Mouse (Mus musculus): Measurements from ENCODE around the gene Antxr1. TPM values are rescaled to one million over a fixed set of nuclear protein-coding genes. Genes with fewer than 3 reads are reported as not detected.

Antxr1 gene
- polyA plus RNA-seq, 1 experiment from 2014 or later, result 5.2 TPM

DNA sequence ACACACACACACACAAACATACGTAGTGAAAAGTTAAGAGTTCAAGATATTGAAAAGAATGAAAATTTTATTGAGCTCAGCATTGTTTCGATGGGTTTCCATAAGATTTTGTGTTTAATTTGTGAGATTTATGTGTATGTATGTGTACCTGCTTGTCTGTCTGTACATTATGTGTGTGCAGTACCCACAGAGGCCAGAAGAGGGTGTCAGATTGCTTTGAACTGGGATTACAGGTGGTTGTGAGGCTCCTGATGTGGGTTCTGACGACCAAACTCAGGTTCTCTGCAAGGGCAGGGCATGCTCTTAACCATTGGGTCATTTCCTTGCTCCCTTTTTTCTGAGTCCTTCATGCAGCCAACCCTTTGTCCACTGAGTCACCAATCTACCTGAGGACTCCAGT, 124.1 kb downstream of the Antxr1 start:
- Histone ChIP-seq H3K36me3 (ENCODE audit: insufficient read depth, low read length) (peaks cover 6% of the 10 kb centered on the region; the same call in 1 of the 2 replicates), H3K4me1 (ENCODE audit: insufficient read depth, low read length) (peaks cover 4% of the 10 kb centered on the region), H3K27ac (ENCODE audit: low read length) (no peak overlapping the region), H3K27me3 (ENCODE audit: insufficient read depth, low read length) (no peaks in the 10 kb centered on the region), H3K9me3 (ENCODE audit: low read length) (no peaks in the 10 kb centered on the region), H3K4me3 (ENCODE audit: low read length) (no peak overlapping the region), H3K9ac (replicated peaks; ENCODE audit: low read length) (no peak overlapping the region), H3K4me2 (replicated peaks; ENCODE audit: low read depth, low read length) (no peak overlapping the region)
- no peak for ATAC-seq (ENCODE audit: low FRiP score, low TSS enrichment)
- 87% methylated on average over 3 of the region's 3 CpGs for WGBS

DNA sequence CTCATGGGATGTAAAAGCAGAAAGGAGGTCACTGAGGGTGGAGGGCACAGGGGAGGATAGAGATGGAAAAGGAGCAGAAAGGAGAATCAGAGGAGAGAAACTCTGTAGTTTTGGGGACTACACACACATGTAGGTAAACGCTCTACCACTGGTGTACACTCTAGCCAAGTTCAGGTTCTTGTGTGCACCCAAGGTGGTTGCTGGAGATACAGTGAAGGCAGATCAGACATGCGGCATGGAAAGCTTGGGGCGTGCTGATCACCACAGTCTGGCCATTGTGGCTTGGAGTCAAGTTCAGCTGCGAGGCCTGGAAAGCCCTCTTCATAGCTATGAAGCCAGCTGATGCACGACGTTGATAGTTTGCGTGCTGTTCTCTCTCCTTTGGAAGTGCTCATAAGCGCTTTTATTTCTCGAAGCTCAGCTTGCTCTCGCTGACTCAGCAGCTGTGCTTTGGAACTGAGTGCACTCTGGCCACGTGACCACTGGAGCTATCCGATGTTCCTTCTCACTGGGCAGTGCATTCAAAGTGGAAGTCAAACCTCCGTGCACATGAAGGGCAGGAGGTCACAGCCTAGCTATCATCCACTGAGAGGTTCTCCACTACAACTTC, 128.1 kb downstream of the Antxr1 start:
- ATAC-seq (ENCODE audit: low FRiP score, low TSS enrichment), result peak; percentile 77; the same call in 1 of the 2 replicates
- 34% methylated on average over 13 of the region's 13 CpGs for WGBS
- H3K4me1 ChIP-seq (ENCODE audit: insufficient read depth, low read length), result peaks cover 4% of the 10 kb centered on the region

GRCm38 (mm10) chr6:87206790-87207189, 128.8 kb downstream of the Antxr1 start:
- Histone ChIP-seq H3K4me1 (ENCODE audit: insufficient read depth, low read length) (peaks cover 7% of the 10 kb centered on the region), H3K27me3 (ENCODE audit: insufficient read depth, low read length) (no peaks in the 10 kb centered on the region), H3K36me3 (ENCODE audit: insufficient read depth, low read length) (peaks cover 3% of the 10 kb centered on the region; the same call in 1 of the 2 replicates), H3K4me2 (replicated peaks; ENCODE audit: low read depth, low read length) (no peak overlapping the region), H3K27ac (ENCODE audit: low read length) (no peak overlapping the region), H3K9ac (replicated peaks; ENCODE audit: low read length) (no peak overlapping the region), H3K4me3 (ENCODE audit: low read length) (no peak overlapping the region), H3K9me3 (ENCODE audit: low read length) (no peaks in the 10 kb centered on the region)
- 90% methylated on average over 4 of the region's 4 CpGs for WGBS
- no peak for ATAC-seq (ENCODE audit: low FRiP score, low TSS enrichment)

More for the DNA sequence above, 128.1 kb downstream of the Antxr1 start:
- Histone ChIP-seq H3K9me3 (ENCODE audit: low read length) (no peaks in the 10 kb centered on the region), H3K9ac (replicated peaks; ENCODE audit: low read length) (no peak overlapping the region; the same call in 1 of the 2 replicates), H3K27me3 (ENCODE audit: insufficient read depth, low read length) (no peaks in the 10 kb centered on the region), H3K36me3 (ENCODE audit: insufficient read depth, low read length) (peaks cover 6% of the 10 kb centered on the region; the same call in 1 of the 2 replicates), H3K4me2 (replicated peaks; ENCODE audit: low read depth, low read length) (no peak overlapping the region), H3K27ac (ENCODE audit: low read length) (no peak overlapping the region), H3K4me3 (ENCODE audit: low read length) (no peak overlapping the region)

- no peak for ATAC-seq (ENCODE audit: low FRiP score, low TSS enrichment)
- H3K9me3 ChIP-seq (ENCODE audit: low read length), result no peaks in the 10 kb centered on the region
- no peak overlapping the region for H3K9ac ChIP-seq (replicated peaks; ENCODE audit: low read length)
- H3K4me2 ChIP-seq (replicated peaks; ENCODE audit: low read depth, low read length), result no peak overlapping the region
- H3K36me3 ChIP-seq (ENCODE audit: insufficient read depth, low read length), result no peaks in the 10 kb centered on the region
- no peak overlapping the region for H3K27ac ChIP-seq (ENCODE audit: low read length)
- WGBS, result 83% methylated on average over 4 of the region's 4 CpGs
- peaks cover 7% of the 10 kb centered on the region for H3K4me1 ChIP-seq (ENCODE audit: insufficient read depth, low read length)
- no peaks in the 10 kb centered on the region for H3K27me3 ChIP-seq (ENCODE audit: insufficient read depth, low read length)
- H3K4me3 ChIP-seq (ENCODE audit: low read length), result no peak overlapping the region
Observed at GRCm38 (mm10) chr6:87203467-87203866, 132.2 kb downstream of the Antxr1 start.

- 76% methylated on average over 2 of the region's 2 CpGs for WGBS
- H3K4me2 ChIP-seq (replicated peaks; ENCODE audit: low read depth, low read length), result no peak overlapping the region
- H3K27ac ChIP-seq (ENCODE audit: low read length), result no peak overlapping the region
- peaks cover 7% of the 10 kb centered on the region for H3K4me1 ChIP-seq (ENCODE audit: insufficient read depth, low read length)
- ATAC-seq (ENCODE audit: low FRiP score, low TSS enrichment), result no peak
- H3K9ac ChIP-seq (replicated peaks; ENCODE audit: low read length), result no peak overlapping the region
- no peak overlapping the region for H3K4me3 ChIP-seq (ENCODE audit: low read length)
- H3K9me3 ChIP-seq (ENCODE audit: low read length), result no peaks in the 10 kb centered on the region
- no peaks in the 10 kb centered on the region for H3K27me3 ChIP-seq (ENCODE audit: insufficient read depth, low read length)
- no peaks in the 10 kb centered on the region for H3K36me3 ChIP-seq (ENCODE audit: insufficient read depth, low read length)
Observed at GRCm38 (mm10) chr6:87203065-87203464, 132.6 kb downstream of the Antxr1 start.

- H3K4me1 ChIP-seq (ENCODE audit: insufficient read depth, low read length), result 0 out of 2 replicates have a peak, but pooled peaks cover 3% of the 10 kb centered on the region
- H3K9me3 ChIP-seq (ENCODE audit: low read length), result no peaks in the 10 kb centered on the region
- H3K9ac ChIP-seq (replicated peaks; ENCODE audit: low read length), result no peak overlapping the region
- H3K27me3 ChIP-seq (ENCODE audit: insufficient read depth, low read length), result no peaks in the 10 kb centered on the region
- no peaks in the 10 kb centered on the region for H3K36me3 ChIP-seq (ENCODE audit: insufficient read depth, low read length)
- ATAC-seq (ENCODE audit: low FRiP score, low TSS enrichment), result no peak
- H3K4me2 ChIP-seq (replicated peaks; ENCODE audit: low read depth, low read length), result no peak overlapping the region
- H3K27ac ChIP-seq (ENCODE audit: low read length), result no peak overlapping the region
- WGBS, result 73% methylated on average over 13 of the region's 13 CpGs
- H3K4me3 ChIP-seq (ENCODE audit: low read length), result no peak overlapping the region
Observed at GRCm38 (mm10) chr6:87202048-87202605, 133.5 kb downstream of the Antxr1 start.

GRCm38 (mm10) chr6:87189755-87190154, 145.9 kb downstream of the Antxr1 start:
- H3K4me2 ChIP-seq (replicated peaks; ENCODE audit: low read depth, low read length), result no peak overlapping the region
- WGBS, result 49% methylated on average over 3 of the region's 3 CpGs
- H3K4me1 ChIP-seq (ENCODE audit: insufficient read depth, low read length), result peaks cover 34% of the 10 kb centered on the region
- H3K36me3 ChIP-seq (ENCODE audit: insufficient read depth, low read length), result no peaks in the 10 kb centered on the region; the same call in 1 of the 2 replicates
- H3K9me3 ChIP-seq (ENCODE audit: low read length), result no peaks in the 10 kb centered on the region
- no peaks in the 10 kb centered on the region for H3K27me3 ChIP-seq (ENCODE audit: insufficient read depth, low read length)
- H3K4me3 ChIP-seq (ENCODE audit: low read length), result no peak overlapping the region
- no peak overlapping the region for H3K27ac ChIP-seq (ENCODE audit: low read length)
- no peak overlapping the region for H3K9ac ChIP-seq (replicated peaks; ENCODE audit: low read length)
- peak; percentile 37; the same call in 1 of the 2 replicates for ATAC-seq (ENCODE audit: low FRiP score, low TSS enrichment)

GRCm38 (mm10) chr6:87186988-87187387, 148.6 kb downstream of the Antxr1 start:
- Histone ChIP-seq H3K27ac (ENCODE audit: low read length) (peak overlapping the region; percentile 35; the same call in 1 of the 2 replicates), H3K4me1 (ENCODE audit: insufficient read depth, low read length) (peaks cover 47% of the 10 kb centered on the region), H3K4me2 (replicated peaks; ENCODE audit: low read depth, low read length) (no peak overlapping the region), H3K27me3 (ENCODE audit: insufficient read depth, low read length) (no peaks in the 10 kb centered on the region), H3K36me3 (ENCODE audit: insufficient read depth, low read length) (no peaks in the 10 kb centered on the region; the same call in 1 of the 2 replicates), H3K9ac (replicated peaks; ENCODE audit: low read length) (no peak overlapping the region), H3K9me3 (ENCODE audit: low read length) (no peaks in the 10 kb centered on the region), H3K4me3 (ENCODE audit: low read length) (no peak overlapping the region)
- 47% methylated on average over 12 of the region's 12 CpGs for WGBS
- ATAC-seq (ENCODE audit: low FRiP score, low TSS enrichment), result no peak

DNA sequence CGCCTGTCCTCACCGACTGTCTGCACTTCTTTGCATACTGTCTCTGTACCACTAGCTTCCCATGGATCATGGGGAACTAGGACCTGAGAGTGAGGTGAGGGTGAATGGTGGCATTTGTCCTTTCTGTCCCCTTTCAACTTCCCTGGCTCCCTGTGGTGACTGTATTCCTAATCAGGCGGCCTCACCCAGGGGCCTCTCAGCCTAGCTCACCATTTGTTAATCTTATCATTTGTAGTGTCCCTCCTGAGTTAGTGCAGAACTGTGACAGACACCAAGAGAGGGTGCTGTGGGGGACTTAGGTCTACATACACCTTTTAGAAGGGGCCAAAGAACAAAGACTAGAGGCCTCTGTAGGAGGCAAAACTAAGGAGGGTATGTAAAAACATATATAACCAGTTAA, 151.2 kb downstream of the Antxr1 start:
- Histone ChIP-seq H3K36me3 (ENCODE audit: insufficient read depth, low read length) (no peaks in the 10 kb centered on the region; the same call in 1 of the 2 replicates), H3K4me2 (replicated peaks; ENCODE audit: low read depth, low read length) (no peak overlapping the region), H3K4me3 (ENCODE audit: low read length) (no peak overlapping the region), H3K9ac (replicated peaks; ENCODE audit: low read length) (no peak overlapping the region), H3K4me1 (ENCODE audit: insufficient read depth, low read length) (peaks cover 32% of the 10 kb centered on the region), H3K27ac (ENCODE audit: low read length) (no peak overlapping the region), H3K9me3 (ENCODE audit: low read length) (no peaks in the 10 kb centered on the region), H3K27me3 (ENCODE audit: insufficient read depth, low read length) (no peaks in the 10 kb centered on the region)
- no peak for ATAC-seq (ENCODE audit: low FRiP score, low TSS enrichment)
- 86% methylated on average over 3 of the region's 3 CpGs for WGBS

GRCm38 (mm10) chr6:87183981-87184380, 151.6 kb downstream of the Antxr1 start:
- Histone ChIP-seq H3K9ac (replicated peaks; ENCODE audit: low read length) (no peak overlapping the region), H3K4me1 (ENCODE audit: insufficient read depth, low read length) (peaks cover 27% of the 10 kb centered on the region), H3K4me3 (ENCODE audit: low read length) (no peak overlapping the region), H3K27me3 (ENCODE audit: insufficient read depth, low read length) (no peaks in the 10 kb centered on the region), H3K9me3 (ENCODE audit: low read length) (no peaks in the 10 kb centered on the region), H3K27ac (ENCODE audit: low read length) (no peak overlapping the region), H3K36me3 (ENCODE audit: insufficient read depth, low read length) (no peaks in the 10 kb centered on the region; the same call in 1 of the 2 replicates), H3K4me2 (replicated peaks; ENCODE audit: low read depth, low read length) (no peak overlapping the region)
- 82% methylated on average over 11 of the region's 11 CpGs for WGBS
- no peak for ATAC-seq (ENCODE audit: low FRiP score, low TSS enrichment)
